Mouse (Mus musculus) brain, embryonic 14.5 days (tissue): Measurements from ENCODE around the gene Pde4b.

ENCODE experiments used
- CTCF ChIP-seq: fragments of 200-500 bp; IDR thresholded peaks from 2 replicates; pipeline ENCODE4 v1.5.1; 2012; ENCODE audit warnings: inconsistent platforms, mild to moderate bottlenecking, moderate library complexity, borderline replicate concordance; ENCODE audit not compliant: insufficient read depth, insufficient read length; ENCODE audit errors: extremely low read depth
- POLR2A ChIP-seq: fragments of 200-500 bp; IDR thresholded peaks from 2 replicates; pipeline ENCODE4 v1.6.1; 2012; ENCODE audit warnings: mild to moderate bottlenecking, inconsistent platforms, borderline replicate concordance; ENCODE audit not compliant: poor library complexity, insufficient read depth, insufficient read length, severe bottlenecking; ENCODE audit errors: extremely low read depth

DNA sequence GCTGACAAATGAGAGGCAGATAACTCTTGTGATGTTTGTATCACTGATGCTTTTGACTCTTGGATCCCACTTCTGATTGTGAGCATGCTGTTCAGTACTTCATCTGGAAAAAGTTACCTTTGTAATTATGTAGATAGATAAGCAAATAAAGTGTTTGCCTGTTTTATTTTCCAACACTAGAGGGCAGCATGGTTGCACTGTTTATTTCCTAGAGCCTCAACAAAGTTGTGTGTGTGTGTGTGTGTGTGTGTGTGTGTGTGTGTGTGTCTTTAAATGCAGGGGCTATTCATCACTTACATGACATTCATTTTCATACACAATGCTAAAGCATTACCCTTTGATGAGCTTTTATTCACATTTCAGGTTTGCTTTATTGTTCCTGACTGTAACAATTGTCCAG lies 139.4 kb downstream of the Pde4b start:
- TF ChIP-seq POLR2A (no peak), CTCF (peak; percentile 46)
